Mouse (Mus musculus) G1E (cell line): ENCODE measurements around the gene Pald1.

Source experiments
- CTCF ChIP-seq: IDR thresholded peaks from 2 replicates; pipeline ENCODE4 v1.5.1; 2012; ENCODE audit warnings: low read depth, low read length, inconsistent platforms, mixed read lengths
- GATA1 ChIP-seq: IDR thresholded peaks from 2 replicates; pipeline ENCODE4 v1.6.1; 2012; ENCODE audit warnings: borderline replicate concordance, low read length, inconsistent platforms, mixed read lengths
- POLR2AphosphoS5 ChIP-seq: IDR thresholded peaks from 2 replicates; pipeline ENCODE4 v1.6.1; 2012; ENCODE audit warnings: low read depth, low read length, inconsistent platforms; ENCODE audit not compliant: insufficient replicate concordance
- TAL1 ChIP-seq: conservative IDR thresholded peaks from 2 replicates; pipeline ENCODE4 v1.6.1; 2012; ENCODE audit warnings: low read depth, low read length, inconsistent platforms, mixed read lengths

- TF ChIP-seq CTCF: peak; percentile 45; the same call in 1 of the 2 replicates
- TF ChIP-seq TAL1: no peak
- no peak for TF ChIP-seq POLR2AphosphoS5
- no peak for TF ChIP-seq GATA1
These were observed 39.4 kb downstream of the Pald1 start for GRCm38 (mm10) chr10:61343950-61344349.
